Mouse (Mus musculus) small intestine, adult 2 months (tissue): ENCODE measurements around the gene Nipal4. TPM values are rescaled to one million over a fixed set of nuclear protein-coding genes. Genes with fewer than 3 reads are reported as not detected.

Experiments used
- H3K27ac ChIP-seq: fragments of 200-500 bp; 2 replicates; pipeline ENCODE4 v1.5.1; 2012; ENCODE audit warnings: low read depth, low read length, control low read depth, inconsistent platforms; ENCODE audit not compliant: insufficient read depth
- H3K27me3 ChIP-seq: fragments of 200-500 bp; 2 replicates; pipeline ENCODE4 v1.6.1; 2012; ENCODE audit warnings: mild to moderate bottlenecking, moderate library complexity, low read length, inconsistent platforms; ENCODE audit not compliant: control insufficient read depth, insufficient read depth
- H3K36me3 ChIP-seq: fragments of 200-500 bp; 2 replicates; pipeline ENCODE4 v1.6.1; 2012; ENCODE audit warnings: mild to moderate bottlenecking, low read length, control low read depth, inconsistent platforms; ENCODE audit not compliant: control insufficient read depth, insufficient read depth
- H3K4me1 ChIP-seq: fragments of 200-500 bp; 2 replicates; pipeline ENCODE4 v1.6.1; 2012; ENCODE audit warnings: low read length, inconsistent platforms, mixed read lengths; ENCODE audit not compliant: control insufficient read depth, insufficient read depth, insufficient read length
- H3K4me3 ChIP-seq: fragments of 200-500 bp; 2 replicates; pipeline ENCODE4 v1.5.1; 2012; ENCODE audit warnings: low read depth, mild to moderate bottlenecking, control low read depth, inconsistent platforms, low read length, moderate library complexity
- CTCF ChIP-seq: fragments of 200-500 bp; IDR thresholded peaks from 2 replicates; pipeline ENCODE4 v1.5.1; 2012; ENCODE audit warnings: low read depth, mild to moderate bottlenecking, control low read depth, inconsistent platforms, low read length, moderate library complexity, mixed read lengths; ENCODE audit not compliant: insufficient replicate concordance, insufficient read length; ENCODE audit errors: extremely low read depth
- POLR2A ChIP-seq: fragments of 200-500 bp; IDR thresholded peaks from 2 replicates; pipeline ENCODE4 v1.6.1; 2012; ENCODE audit warnings: low read depth, mild to moderate bottlenecking, control low read depth, inconsistent platforms, low read length, moderate library complexity
- WGBS: fragments of 180-500 bp; shearing (Covaris S2); methylation state at CpG from one replicate; pipeline ENCODE4 v1.1.7; 2018; 5-methylcytosine and 5-hydroxymethylcytosine counted together
- polyA plus RNA-seq: library from polyadenylated mRNA; depleted of rRNA; stranded (reverse); fragments of >200 nt; gene quantifications from 2 replicates; pipeline ENCODE4 v1.2.3, GENCODE M21; 2012

Gene Nipal4
- polyA plus RNA-seq, 1 experiment = 0.49 TPM

- 83% methylated on average over 7 of the region's 7 CpGs for WGBS
- TF ChIP-seq POLR2A = no peak
- no peak overlapping the region for H3K27ac ChIP-seq
Observed at GRCm38 (mm10) chr11:46168506-46168905, 2.2 kb upstream of the Nipal4 start.

GRCm38 (mm10) chr11:46157462-46157861, 8.8 kb downstream of the Nipal4 start:
- H3K27me3 ChIP-seq = no peaks in the 10 kb centered on the region
- TF ChIP-seq CTCF = no peak
- TF ChIP-seq POLR2A = no peak
- no peaks in the 10 kb centered on the region for H3K4me1 ChIP-seq
- H3K27ac ChIP-seq = no peak overlapping the region
- no peak overlapping the region for H3K4me3 ChIP-seq
- no peaks in the 10 kb centered on the region for H3K36me3 ChIP-seq

More at GRCm38 (mm10) chr11:46168506-46168905, 2.2 kb upstream of the Nipal4 start:
- Histone ChIP-seq H3K36me3 (no peaks in the 10 kb centered on the region), H3K4me1 (no peaks in the 10 kb centered on the region), H3K27me3 (peaks cover 7% of the 10 kb centered on the region; the same call in 1 of the 2 replicates), H3K4me3 (no peak overlapping the region)

GRCm38 (mm10) chr11:46156945-46157344, 9.4 kb downstream of the Nipal4 start:
- Histone ChIP-seq H3K4me1 (no peaks in the 10 kb centered on the region), H3K4me3 (no peak overlapping the region), H3K27ac (no peak overlapping the region), H3K27me3 (no peaks in the 10 kb centered on the region), H3K36me3 (no peaks in the 10 kb centered on the region)
- WGBS = 85% methylated on average over 8 of the region's 8 CpGs
- TF ChIP-seq CTCF = no peak
- TF ChIP-seq POLR2A = no peak

- H3K36me3 ChIP-seq = peaks cover 14% of the 10 kb centered on the region; the same call in 1 of the 2 replicates
- H3K27me3 ChIP-seq = no peaks in the 10 kb centered on the region
- 90% methylated on average over 5 of the region's 5 CpGs for WGBS
- TF ChIP-seq POLR2A (no peak), CTCF (no peak)
- H3K4me1 ChIP-seq = no peaks in the 10 kb centered on the region
- H3K27ac ChIP-seq = no peak overlapping the region
- H3K4me3 ChIP-seq = no peak overlapping the region
Observed at GRCm38 (mm10) chr11:46146619-46147018, 19.7 kb downstream of the Nipal4 start.

GRCm38 (mm10) chr11:46145163-46145875, 21.0 kb downstream of the Nipal4 start:
- 76% methylated on average over 11 of the region's 11 CpGs for WGBS
- Histone ChIP-seq H3K27ac (no peak overlapping the region), H3K36me3 (peaks cover 16% of the 10 kb centered on the region; the same call in 1 of the 2 replicates), H3K4me1 (no peaks in the 10 kb centered on the region), H3K4me3 (no peak overlapping the region), H3K27me3 (no peaks in the 10 kb centered on the region)
- no peak for TF ChIP-seq POLR2A
- TF ChIP-seq CTCF = no peak

GRCm38 (mm10) chr11:46143342-46143741, 23.0 kb downstream of the Nipal4 start:
- Histone ChIP-seq H3K4me3 (no peak overlapping the region), H3K27me3 (no peaks in the 10 kb centered on the region), H3K4me1 (no peaks in the 10 kb centered on the region), H3K36me3 (peaks cover 26% of the 10 kb centered on the region), H3K27ac (no peak overlapping the region)
- TF ChIP-seq POLR2A (no peak), CTCF (no peak)
- 60% methylated on average over 6 of the region's 6 CpGs for WGBS

- Histone ChIP-seq H3K27ac (no peak overlapping the region), H3K27me3 (no peaks in the 10 kb centered on the region), H3K4me1 (no peaks in the 10 kb centered on the region), H3K4me3 (no peak overlapping the region), H3K36me3 (peaks cover 12% of the 10 kb centered on the region)
- no peak for TF ChIP-seq CTCF
- no peak for TF ChIP-seq POLR2A
- 80% methylated on average over 2 of the region's 2 CpGs for WGBS
Observed at GRCm38 (mm10) chr11:46134899-46135298, 31.4 kb downstream of the Nipal4 start.
